Mouse (Mus musculus): ENCODE results near the gene Srm. TPM values are rescaled to one million over a fixed set of nuclear protein-coding genes. Genes with fewer than 3 reads are reported as not detected.

Srm gene
- polyA plus RNA-seq, 1 experiment from 2014 or later, result 510 TPM

DNA sequence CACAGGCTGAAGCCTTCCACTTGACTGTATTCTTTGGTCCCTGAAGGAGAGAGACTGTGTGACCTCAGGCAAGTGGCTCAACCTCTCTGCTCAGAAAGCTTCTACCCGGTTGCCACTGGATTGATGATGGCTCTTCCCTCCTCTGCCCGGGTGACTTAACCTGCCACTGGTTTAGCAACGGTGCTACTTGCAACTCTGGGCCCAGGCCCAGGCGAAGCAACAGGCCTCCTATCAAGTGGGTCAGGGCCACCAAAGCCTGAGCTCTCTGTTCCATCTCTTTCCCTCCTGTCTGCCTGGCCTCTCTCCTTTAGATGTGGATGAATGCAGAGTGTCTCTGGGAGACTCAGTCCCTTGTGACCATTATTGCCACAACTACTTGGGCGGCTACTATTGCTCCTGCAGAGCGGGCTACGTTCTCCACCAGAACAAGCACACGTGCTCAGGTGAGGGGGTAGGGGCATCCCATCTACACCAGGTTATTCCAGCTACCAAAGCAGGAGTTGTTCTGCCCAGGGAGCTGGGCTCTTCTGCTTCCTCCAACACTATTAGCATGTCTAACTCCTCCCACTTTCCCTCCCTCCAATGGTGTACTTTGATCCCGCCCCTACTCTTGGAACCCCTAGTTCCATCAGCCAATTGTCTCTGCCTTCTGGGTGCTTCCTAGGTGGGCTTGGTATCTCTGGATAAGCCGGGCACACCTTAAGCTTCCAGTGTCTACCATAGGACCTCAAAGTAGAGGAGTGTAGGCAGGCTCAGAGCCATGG is 12.3 kb downstream of the Srm start:
- ATAC-seq (replicated peaks; ENCODE audit: low FRiP score) (no peak), DNase-seq (ENCODE audit: low spot score) (no peak)
- Histone ChIP-seq H3K9me3 (ENCODE audit: control insufficient read depth, low read length) (peaks cover 2% of the 10 kb centered on the region; the same call in 1 of the 2 replicates), H3K4me1 (replicated peaks; ENCODE audit: control insufficient read depth, insufficient read depth, low read length) (no peaks in the 10 kb centered on the region; the same call in 1 of the 2 replicates), H3K9ac (ENCODE audit: low read depth, low read length) (no peak overlapping the region), H3K27me3 (replicated peaks; ENCODE audit: control insufficient read depth, insufficient read depth, low read length) (no peaks in the 10 kb centered on the region), H3K27ac (ENCODE audit: low read depth, low read length) (no peak overlapping the region), H3K4me2 (no peak overlapping the region), H3K4me3 (ENCODE audit: low read depth, low read length) (no peak overlapping the region), H3K36me3 (ENCODE audit: control insufficient read depth, insufficient read depth, low read length) (peaks cover 4% of the 10 kb centered on the region; the same call in 1 of the 2 replicates)
- 68% methylated on average over 10 of the region's 10 CpGs for WGBS

DNA sequence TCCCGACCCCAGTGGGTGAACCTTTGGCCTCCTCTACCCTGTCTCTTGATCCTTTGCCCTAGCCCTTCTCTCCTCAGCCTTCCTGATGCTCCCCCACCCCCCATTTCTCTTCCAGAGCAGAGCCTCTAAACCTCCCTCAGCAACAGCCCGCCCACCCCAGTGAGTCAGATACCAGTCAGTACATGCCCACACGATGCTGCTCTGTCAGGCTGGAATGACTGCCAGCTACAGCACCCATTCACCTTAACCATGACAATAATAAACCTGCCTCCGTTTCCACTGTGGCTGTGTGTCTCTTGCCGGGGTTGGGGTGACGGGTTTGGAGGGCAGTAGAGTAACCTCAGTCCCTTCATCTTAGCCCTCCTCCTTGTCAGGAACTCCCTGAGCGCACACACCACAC is 12.8 kb downstream of the Srm start:
- no peaks in the 10 kb centered on the region for H3K9me3 ChIP-seq (ENCODE audit: control insufficient read depth, low read length)
- H3K27me3 ChIP-seq (replicated peaks; ENCODE audit: control insufficient read depth, insufficient read depth, low read length), result no peaks in the 10 kb centered on the region
- no peak overlapping the region for H3K9ac ChIP-seq (ENCODE audit: low read depth, low read length)
- 75% methylated on average over 7 of the region's 7 CpGs for WGBS
- no peak overlapping the region for H3K27ac ChIP-seq (ENCODE audit: low read depth, low read length)
- ATAC-seq (replicated peaks; ENCODE audit: low FRiP score), result no peak
- H3K4me3 ChIP-seq (ENCODE audit: low read depth, low read length), result no peak overlapping the region
- no peak for DNase-seq (ENCODE audit: low spot score)
- no peaks in the 10 kb centered on the region; the same call in 1 of the 2 replicates for H3K4me1 ChIP-seq (replicated peaks; ENCODE audit: control insufficient read depth, insufficient read depth, low read length)
- H3K4me2 ChIP-seq, result no peak overlapping the region
- no peaks in the 10 kb centered on the region for H3K36me3 ChIP-seq (ENCODE audit: control insufficient read depth, insufficient read depth, low read length)

GRCm38 (mm10) chr4:148604541-148605165 is 13.3 kb downstream of the Srm start:
- WGBS, result 94% methylated on average over 3 of the region's 3 CpGs
- ATAC-seq (replicated peaks; ENCODE audit: low FRiP score), result peak; percentile 66

GRCm38 (mm10) chr4:148607758-148608157 is 16.5 kb downstream of the Srm start:
- no peak overlapping the region for H3K9ac ChIP-seq (ENCODE audit: low read depth, low read length)
- no peak overlapping the region for H3K27ac ChIP-seq (ENCODE audit: low read depth, low read length)
- no peaks in the 10 kb centered on the region for H3K4me1 ChIP-seq (replicated peaks; ENCODE audit: control insufficient read depth, insufficient read depth, low read length)
- H3K27me3 ChIP-seq (replicated peaks; ENCODE audit: control insufficient read depth, insufficient read depth, low read length), result no peaks in the 10 kb centered on the region
- peaks cover 3% of the 10 kb centered on the region; the same call in 1 of the 2 replicates for H3K36me3 ChIP-seq (ENCODE audit: control insufficient read depth, insufficient read depth, low read length)
- ATAC-seq (replicated peaks; ENCODE audit: low FRiP score) (no peak), DNase-seq (ENCODE audit: low spot score) (no peak)
- H3K9me3 ChIP-seq (ENCODE audit: control insufficient read depth, low read length), result no peaks in the 10 kb centered on the region
- 20% methylated on average over 5 of the region's 5 CpGs for WGBS
- no peak overlapping the region for H3K4me3 ChIP-seq (ENCODE audit: low read depth, low read length)
- no peak overlapping the region for H3K4me2 ChIP-seq

More at GRCm38 (mm10) chr4:148604541-148605165, 13.3 kb downstream of the Srm start:
- Histone ChIP-seq H3K9me3 (ENCODE audit: control insufficient read depth, low read length) (no peaks in the 10 kb centered on the region), H3K9ac (ENCODE audit: low read depth, low read length) (no peak overlapping the region), H3K27ac (ENCODE audit: low read depth, low read length) (no peak overlapping the region), H3K4me2 (no peak overlapping the region), H3K27me3 (replicated peaks; ENCODE audit: control insufficient read depth, insufficient read depth, low read length) (no peaks in the 10 kb centered on the region), H3K36me3 (ENCODE audit: control insufficient read depth, insufficient read depth, low read length) (peaks cover 1% of the 10 kb centered on the region; the same call in 1 of the 2 replicates), H3K4me1 (replicated peaks; ENCODE audit: control insufficient read depth, insufficient read depth, low read length) (no peaks in the 10 kb centered on the region; the same call in 1 of the 2 replicates), H3K4me3 (ENCODE audit: low read depth, low read length) (no peak overlapping the region)
- no peak for DNase-seq (ENCODE audit: low spot score)

DNA sequence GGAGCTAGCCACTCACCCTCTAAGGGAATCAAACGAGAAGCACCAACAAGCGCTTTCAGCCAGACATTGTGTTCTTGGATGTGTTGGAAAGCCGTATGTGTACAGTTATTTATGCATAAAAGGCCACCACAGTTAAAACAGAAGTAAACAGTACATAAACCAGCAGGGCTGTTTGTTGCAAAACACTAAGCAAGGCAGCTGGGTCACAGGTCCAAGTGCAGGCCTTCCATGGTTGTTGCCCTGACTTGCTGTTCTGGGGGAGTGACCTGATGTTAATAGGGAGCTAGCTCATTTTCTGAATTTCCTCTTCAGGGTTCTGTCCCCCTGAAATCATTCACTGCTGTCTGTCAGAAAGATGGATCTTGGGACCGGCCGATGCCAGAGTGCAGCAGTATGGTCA is 18.5 kb downstream of the Srm start:
- Histone ChIP-seq H3K4me1 (replicated peaks; ENCODE audit: control insufficient read depth, insufficient read depth, low read length) (no peaks in the 10 kb centered on the region), H3K36me3 (ENCODE audit: control insufficient read depth, insufficient read depth, low read length) (peaks cover 17% of the 10 kb centered on the region), H3K4me2 (no peak overlapping the region), H3K9me3 (ENCODE audit: control insufficient read depth, low read length) (no peaks in the 10 kb centered on the region), H3K9ac (ENCODE audit: low read depth, low read length) (no peak overlapping the region), H3K27ac (ENCODE audit: low read depth, low read length) (no peak overlapping the region), H3K27me3 (replicated peaks; ENCODE audit: control insufficient read depth, insufficient read depth, low read length) (no peaks in the 10 kb centered on the region), H3K4me3 (ENCODE audit: low read depth, low read length) (no peak overlapping the region)
- WGBS, result 74% methylated on average over 5 of the region's 5 CpGs
- no peak for DNase-seq (ENCODE audit: low spot score)
- ATAC-seq (replicated peaks; ENCODE audit: low FRiP score), result no peak

DNA sequence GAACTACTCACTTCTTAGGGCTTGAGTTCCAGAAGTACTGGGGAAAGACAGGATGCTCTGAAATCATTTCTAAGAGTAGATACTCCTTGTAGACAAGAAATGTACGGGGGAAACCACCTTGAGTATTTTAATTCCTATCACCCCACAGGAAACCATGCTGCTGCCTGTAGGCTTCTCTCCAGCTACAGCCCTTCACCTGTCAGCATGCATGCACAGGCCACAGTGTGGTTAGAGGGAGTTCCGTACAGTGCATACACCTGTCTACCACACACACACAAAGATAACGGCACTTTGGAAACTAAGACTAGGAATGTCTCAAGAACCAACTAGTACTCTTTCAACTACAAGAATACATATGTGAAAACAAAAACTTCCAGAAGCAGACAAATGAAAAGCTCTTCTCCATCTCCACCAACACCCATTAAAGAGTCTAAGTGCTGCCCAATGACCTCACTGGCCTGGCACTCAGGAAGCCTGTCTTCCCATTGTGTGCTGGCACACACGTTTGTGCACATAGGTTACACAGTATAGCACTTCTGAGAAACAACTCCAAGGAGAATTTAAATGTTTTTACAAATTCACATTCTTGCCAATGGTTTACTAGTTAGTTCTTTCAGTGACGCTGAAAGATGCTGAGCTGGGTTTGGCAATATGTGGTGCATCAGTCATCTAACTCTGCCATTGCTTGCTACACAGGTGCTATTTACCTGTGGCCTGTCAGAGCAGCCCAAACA is 19.5 kb downstream of the Srm start:
- ATAC-seq (replicated peaks; ENCODE audit: low FRiP score) (no peak), DNase-seq (ENCODE audit: low spot score) (no peak)
- no peak overlapping the region for H3K4me3 ChIP-seq (ENCODE audit: low read depth, low read length)
- no peak overlapping the region for H3K9ac ChIP-seq (ENCODE audit: low read depth, low read length)
- WGBS, result 67% methylated on average over 5 of the region's 5 CpGs
- H3K9me3 ChIP-seq (ENCODE audit: control insufficient read depth, low read length), result no peaks in the 10 kb centered on the region
- H3K4me1 ChIP-seq (replicated peaks; ENCODE audit: control insufficient read depth, insufficient read depth, low read length), result no peaks in the 10 kb centered on the region
- H3K27ac ChIP-seq (ENCODE audit: low read depth, low read length), result no peak overlapping the region
- no peaks in the 10 kb centered on the region for H3K27me3 ChIP-seq (replicated peaks; ENCODE audit: control insufficient read depth, insufficient read depth, low read length)
- peaks cover 19% of the 10 kb centered on the region for H3K36me3 ChIP-seq (ENCODE audit: control insufficient read depth, insufficient read depth, low read length)
- no peak overlapping the region for H3K4me2 ChIP-seq

GRCm38 (mm10) chr4:148612557-148612956 is 21.3 kb downstream of the Srm start:
- WGBS, result 67% methylated on average over 4 of the region's 4 CpGs
- Histone ChIP-seq H3K4me2 (no peak overlapping the region), H3K27ac (ENCODE audit: low read depth, low read length) (no peak overlapping the region), H3K9me3 (ENCODE audit: control insufficient read depth, low read length) (no peaks in the 10 kb centered on the region), H3K27me3 (replicated peaks; ENCODE audit: control insufficient read depth, insufficient read depth, low read length) (no peaks in the 10 kb centered on the region), H3K4me1 (replicated peaks; ENCODE audit: control insufficient read depth, insufficient read depth, low read length) (no peaks in the 10 kb centered on the region), H3K9ac (ENCODE audit: low read depth, low read length) (no peak overlapping the region), H3K36me3 (ENCODE audit: control insufficient read depth, insufficient read depth, low read length) (peaks cover 25% of the 10 kb centered on the region), H3K4me3 (ENCODE audit: low read depth, low read length) (no peak overlapping the region)
- DNase-seq (ENCODE audit: low spot score) (peak; percentile 31), ATAC-seq (replicated peaks; ENCODE audit: low FRiP score) (no peak)

DNA sequence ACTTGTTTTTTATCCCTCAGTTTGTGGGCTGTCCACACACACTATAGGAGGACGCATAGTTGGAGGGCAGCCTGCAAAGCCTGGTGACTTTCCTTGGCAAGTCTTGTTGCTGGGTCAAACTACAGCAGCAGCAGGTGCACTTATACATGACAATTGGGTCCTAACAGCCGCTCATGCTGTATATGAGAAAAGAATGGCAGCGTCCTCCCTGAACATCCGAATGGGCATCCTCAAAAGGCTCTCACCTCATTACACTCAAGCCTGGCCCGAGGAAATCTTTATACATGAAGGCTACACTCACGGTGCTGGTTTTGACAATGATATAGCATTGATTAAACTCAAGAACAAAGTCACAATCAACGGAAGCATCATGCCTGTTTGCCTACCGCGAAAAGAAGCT is 22.4 kb downstream of the Srm start:
- H3K9me3 ChIP-seq (ENCODE audit: control insufficient read depth, low read length), result no peaks in the 10 kb centered on the region
- DNase-seq (ENCODE audit: low spot score) (peak; percentile 30), ATAC-seq (replicated peaks; ENCODE audit: low FRiP score) (no peak)
- H3K36me3 ChIP-seq (ENCODE audit: control insufficient read depth, insufficient read depth, low read length), result peaks cover 29% of the 10 kb centered on the region
- no peak overlapping the region for H3K27ac ChIP-seq (ENCODE audit: low read depth, low read length)
- no peaks in the 10 kb centered on the region for H3K4me1 ChIP-seq (replicated peaks; ENCODE audit: control insufficient read depth, insufficient read depth, low read length)
- no peak overlapping the region for H3K4me2 ChIP-seq
- no peaks in the 10 kb centered on the region for H3K27me3 ChIP-seq (replicated peaks; ENCODE audit: control insufficient read depth, insufficient read depth, low read length)
- WGBS, result 86% methylated on average over 9 of the region's 9 CpGs
- H3K9ac ChIP-seq (ENCODE audit: low read depth, low read length), result no peak overlapping the region
- H3K4me3 ChIP-seq (ENCODE audit: low read depth, low read length), result no peak overlapping the region

Measured in liver, embryonic 11.5 days (tissue).